Mouse (Mus musculus): ENCODE data around the gene Pacsin2. TPM values are rescaled to one million over a fixed set of nuclear protein-coding genes. Genes with fewer than 3 reads are reported as not detected.
"Not testable (repeated sequence)": the region's sequence is repeated elsewhere in the genome, so short reads cannot be mapped to it uniquely, and the experiment has no call there.

The Pacsin2 gene
- polyA plus RNA-seq, 1 experiment: 52.6 TPM

DNA sequence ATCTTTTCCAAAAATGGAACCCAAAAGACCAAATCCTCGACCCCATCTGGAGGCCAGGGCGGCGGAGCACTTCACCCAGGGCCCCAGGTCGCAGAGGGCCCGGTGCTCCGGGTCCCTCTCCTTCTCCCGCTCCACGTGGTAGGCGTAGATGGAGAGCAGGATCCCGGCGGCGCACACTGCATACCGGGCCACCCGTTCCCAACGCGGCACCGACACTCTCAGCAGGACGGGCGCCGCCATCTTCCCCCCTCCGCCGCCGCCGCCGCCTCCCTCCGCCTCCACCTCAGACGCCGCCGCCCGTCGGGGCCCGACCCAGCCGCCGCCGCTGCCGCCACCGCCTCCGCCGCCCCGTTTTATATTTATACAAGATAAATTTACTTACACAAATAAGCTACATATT, 58.5 kb downstream of the Pacsin2 start:
- WGBS: 91% methylated on average over 22 of the region's 40 CpGs
- DNase-seq (ENCODE audit: low read depth, low spot score): not testable (repeated sequence)

DNA sequence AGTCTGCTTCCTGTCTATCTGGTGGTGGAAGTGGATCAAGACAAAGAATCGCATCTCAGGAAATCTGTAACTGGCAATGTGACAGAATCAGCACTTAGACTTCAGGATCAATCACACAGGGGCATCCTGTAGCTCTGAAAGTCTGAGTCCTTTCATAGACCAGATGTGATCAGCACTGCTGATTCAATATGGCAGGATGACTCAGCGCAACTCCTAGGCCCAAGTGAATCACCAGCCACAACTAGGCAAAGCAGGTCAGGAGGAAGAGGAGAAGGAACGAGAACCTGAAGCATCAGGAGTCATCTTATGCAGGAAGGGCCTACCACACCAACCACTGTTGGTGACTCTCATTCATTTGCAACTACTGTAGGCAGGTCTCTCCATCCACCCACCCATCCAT, 60.4 kb downstream of the Pacsin2 start:
- 87% methylated on average over 3 of the region's 3 CpGs for WGBS
- no peak for DNase-seq (ENCODE audit: low read depth, low spot score)

DNA sequence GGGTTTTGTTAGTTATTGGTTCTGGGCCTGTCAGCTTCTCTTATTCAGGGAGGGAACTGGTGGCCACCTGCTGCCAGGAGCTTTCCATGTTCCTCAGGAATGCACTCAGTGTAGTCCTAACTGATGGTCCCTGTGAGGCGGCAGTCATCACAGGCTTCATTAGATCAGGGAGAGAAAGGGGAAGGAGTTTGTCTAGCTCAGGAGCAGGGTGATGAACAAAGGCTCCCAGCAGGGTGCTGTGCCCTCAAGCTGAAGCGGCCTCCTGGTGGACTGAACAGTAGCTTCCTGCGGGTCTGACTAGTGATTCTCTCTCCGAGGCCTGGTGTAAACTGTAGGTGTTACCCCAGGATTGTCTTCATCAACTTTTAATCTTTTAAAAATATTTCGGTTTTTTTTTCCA, 61.4 kb downstream of the Pacsin2 start:
- 92% methylated on average over 5 of the region's 5 CpGs for WGBS
- DNase-seq (ENCODE audit: low read depth, low spot score): no peak

GRCm38 (mm10) chr15:83392722-83393121, 71.7 kb downstream of the Pacsin2 start:
- no peak for DNase-seq (ENCODE audit: low read depth, low spot score)
- WGBS: 86% methylated on average over 2 of the region's 2 CpGs

- DNase-seq (ENCODE audit: low read depth, low spot score): no peak
- 76% methylated on average over 2 of the region's 2 CpGs for WGBS
These were observed 76.5 kb downstream of the Pacsin2 start for GRCm38 (mm10) chr15:83387911-83388310.

GRCm38 (mm10) chr15:83383633-83384032, 80.8 kb downstream of the Pacsin2 start:
- WGBS: 91% methylated on average over 2 of the region's 2 CpGs

DNA sequence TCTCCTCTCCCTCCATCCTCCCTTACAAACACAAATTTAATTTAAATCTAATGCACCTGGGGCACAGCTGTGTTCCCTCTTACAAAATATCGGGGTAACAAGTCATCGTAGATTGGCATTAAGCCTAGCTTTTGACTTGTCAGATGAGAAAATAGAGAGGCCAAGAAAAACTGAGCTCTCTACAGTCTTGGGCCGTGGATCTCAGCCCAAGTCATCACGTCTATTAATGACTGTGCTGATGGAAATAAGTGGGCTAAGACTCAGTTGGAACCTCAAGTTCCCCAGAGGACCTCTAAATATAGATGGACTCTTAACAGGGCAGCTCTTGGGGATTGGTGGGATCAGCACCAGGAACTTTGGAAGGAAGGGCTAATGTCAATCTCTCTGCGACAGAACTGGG, 81.3 kb downstream of the Pacsin2 start:
- DNase-seq (ENCODE audit: low read depth, low spot score): no peak
- WGBS: 91% methylated on average over 5 of the region's 5 CpGs

More at GRCm38 (mm10) chr15:83383633-83384032, 80.8 kb downstream of the Pacsin2 start:
- no peak for DNase-seq (ENCODE audit: low read depth, low spot score)

DNA sequence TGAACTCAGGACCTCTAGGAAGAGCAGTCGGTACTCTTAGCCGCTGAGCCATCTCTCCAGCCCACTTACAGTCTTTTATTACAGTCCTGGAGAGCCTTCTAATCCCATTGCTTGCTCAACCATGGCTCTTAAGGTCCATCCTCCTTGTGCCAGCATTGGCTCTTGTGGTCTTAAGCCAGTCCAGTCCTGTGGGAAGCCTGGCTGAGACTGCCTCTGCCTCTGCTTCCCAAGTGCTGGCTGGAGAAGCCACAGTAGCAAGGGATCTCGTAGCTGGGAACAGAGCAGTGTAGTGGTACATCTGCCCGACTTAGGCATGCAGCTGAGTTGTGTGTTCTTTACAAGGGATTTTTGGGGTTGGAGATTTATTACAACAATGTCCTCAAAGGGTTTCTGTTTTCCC, 81.9 kb downstream of the Pacsin2 start:
- 97% methylated on average over 4 of the region's 4 CpGs for WGBS
- no peak for DNase-seq (ENCODE audit: low read depth, low spot score)

DNA sequence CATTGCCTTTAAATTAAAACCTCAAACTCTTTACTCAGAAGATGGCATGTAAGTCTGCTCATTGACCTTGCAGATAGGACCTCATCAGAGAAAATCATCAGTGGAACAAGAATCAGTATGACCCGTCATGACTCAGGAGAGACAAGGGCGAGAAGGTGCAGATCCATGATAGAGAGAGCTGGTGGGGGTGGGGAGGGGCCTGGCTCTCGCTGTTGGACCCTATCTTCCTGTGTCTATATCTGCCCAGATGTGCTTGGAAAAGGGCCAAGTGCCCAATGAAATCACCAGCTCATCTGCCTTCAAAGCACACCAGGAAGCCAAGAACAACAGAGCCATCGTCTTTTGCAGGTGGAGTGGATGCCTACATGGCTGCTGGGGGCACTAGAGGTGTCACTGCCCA, 87.3 kb downstream of the Pacsin2 start:
- 67% methylated on average over 4 of the region's 4 CpGs for WGBS
- DNase-seq (ENCODE audit: low read depth, low spot score): no peak

DNA sequence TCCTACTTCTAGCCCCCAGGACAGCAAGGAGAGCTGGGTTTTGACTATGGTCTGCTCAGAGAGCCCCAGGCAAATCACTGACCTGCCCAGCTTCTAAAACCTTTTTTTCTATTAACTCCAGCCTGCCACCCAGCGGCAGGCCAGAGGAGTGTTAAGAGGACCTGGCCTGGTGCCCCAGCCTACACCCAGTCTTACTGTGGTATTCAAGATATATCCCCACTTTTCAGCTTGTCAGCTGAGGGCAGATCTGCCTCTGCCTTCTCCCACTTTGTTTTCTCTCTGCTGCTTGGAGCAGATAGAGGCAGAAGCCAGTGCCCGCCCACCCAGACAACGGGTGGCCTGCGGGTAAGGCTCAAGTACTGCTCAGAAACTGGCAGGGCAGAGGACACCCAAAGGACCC, 89.3 kb downstream of the Pacsin2 start:
- DNase-seq (ENCODE audit: low read depth, low spot score): no peak
- 73% methylated on average over 4 of the region's 4 CpGs for WGBS

GRCm38 (mm10) chr15:83374076-83374475, 90.3 kb downstream of the Pacsin2 start:
- no peak for DNase-seq (ENCODE audit: low read depth, low spot score)

DNA sequence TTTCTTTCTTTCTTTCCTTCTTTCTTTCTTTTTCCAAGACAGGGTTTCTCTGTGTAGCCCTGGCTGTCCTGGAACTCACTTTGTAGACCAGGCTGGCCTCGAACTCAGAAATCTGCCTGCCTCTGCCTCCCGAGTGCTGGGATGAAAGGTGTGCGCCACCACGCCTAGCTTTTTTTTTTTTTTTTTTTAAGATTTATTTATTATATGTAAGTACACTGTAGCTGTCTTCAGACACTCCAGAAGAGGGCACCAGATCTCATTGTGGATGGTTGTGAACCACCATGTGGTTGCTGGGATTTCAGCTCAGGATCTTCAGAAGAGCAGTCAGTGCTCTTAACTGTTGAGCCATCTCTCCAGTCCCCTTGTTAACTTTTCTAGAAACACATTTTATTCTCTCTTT, 95.7 kb downstream of the Pacsin2 start:
- not testable (repeated sequence) for DNase-seq (ENCODE audit: low read depth, low spot score)
- 55% methylated on average over 4 of the region's 4 CpGs for WGBS

- 33% methylated on average over 2 of the region's 2 CpGs for WGBS
These were observed 96.1 kb downstream of the Pacsin2 start for GRCm38 (mm10) chr15:83368261-83368660.

DNA sequence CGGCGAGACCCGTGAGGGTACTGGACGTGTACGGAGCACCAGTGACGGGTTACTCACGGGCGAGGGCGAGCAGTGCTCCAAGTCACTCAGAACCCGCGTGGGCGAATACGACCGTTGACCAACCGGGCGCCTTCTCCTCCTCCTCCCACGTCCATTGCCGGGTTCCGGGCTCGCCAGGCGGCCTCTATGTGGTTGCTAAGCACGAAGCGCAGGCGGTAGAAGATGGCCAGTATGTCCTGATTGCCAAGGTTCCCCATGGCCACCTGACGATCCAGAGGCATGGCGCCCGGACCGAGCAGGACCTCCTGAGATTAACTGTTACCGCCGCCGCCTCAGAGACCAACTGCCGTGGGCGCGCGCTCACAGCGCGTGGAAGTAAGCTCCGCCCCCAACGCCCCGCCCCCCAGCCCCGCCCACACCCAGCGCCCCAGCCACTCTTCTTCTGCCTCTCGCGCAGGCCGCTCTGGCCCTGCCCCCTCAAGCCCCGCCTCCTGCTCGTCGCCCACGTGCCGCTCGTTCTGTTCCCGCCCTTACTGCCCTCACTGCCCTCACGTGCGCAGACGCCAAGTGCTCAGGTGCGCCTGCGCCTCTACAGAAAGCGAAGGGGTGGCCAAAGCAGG, 97.4 kb downstream of the Pacsin2 start:
- 12% methylated on average over 58 of the region's 58 CpGs for WGBS
- no peak for DNase-seq (ENCODE audit: low read depth, low spot score)

More at GRCm38 (mm10) chr15:83368261-83368660, 96.1 kb downstream of the Pacsin2 start:
- no peak for DNase-seq (ENCODE audit: low read depth, low spot score)

GRCm38 (mm10) chr15:83365697-83366096, 98.7 kb downstream of the Pacsin2 start:
- no peak for DNase-seq (ENCODE audit: low read depth, low spot score)

DNA sequence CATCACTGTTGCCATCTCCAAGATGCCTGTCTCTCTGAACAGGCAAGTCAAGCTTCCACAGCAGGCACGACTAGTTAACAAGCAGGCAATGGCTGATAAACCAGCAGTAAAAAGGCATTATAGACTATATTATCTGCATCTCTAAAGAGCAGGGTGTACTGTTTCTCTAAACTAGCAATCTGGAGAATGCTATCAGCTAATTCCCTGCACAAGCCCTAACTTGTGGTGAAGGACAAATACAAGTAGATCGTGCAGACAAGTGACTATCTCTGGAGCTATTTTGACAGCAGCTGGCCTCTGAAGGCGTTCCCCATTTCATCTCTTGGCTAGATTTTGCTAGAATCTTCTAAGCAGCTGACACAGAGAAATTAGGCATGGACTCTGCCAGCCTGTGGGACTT, 100.2 kb downstream of the Pacsin2 start:
- no peak for DNase-seq (ENCODE audit: low read depth, low spot score)
- WGBS: 61% methylated on average over 3 of the region's 3 CpGs

DNA sequence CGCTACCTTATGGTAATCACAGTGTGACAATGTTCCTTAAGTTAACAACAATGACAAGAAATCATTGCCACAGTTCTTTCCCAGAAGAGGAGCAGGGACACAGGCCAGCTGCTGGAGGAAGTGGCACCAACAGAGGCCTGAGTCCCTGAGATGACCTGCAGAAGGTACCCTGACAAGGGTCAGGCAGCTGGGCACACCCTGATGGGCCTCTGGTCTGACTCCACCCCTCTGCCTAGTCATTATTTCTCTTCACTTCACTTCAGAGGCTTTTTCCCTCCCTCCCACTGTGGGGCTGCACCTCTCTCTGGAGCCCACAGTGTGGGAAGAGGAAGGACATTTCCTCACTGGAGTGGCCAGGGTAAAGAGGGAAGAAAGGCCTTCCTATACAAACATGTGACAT, 101.6 kb downstream of the Pacsin2 start:
- WGBS: 88% methylated on average over 1 of the region's 1 CpGs
- DNase-seq (ENCODE audit: low read depth, low spot score): not testable (repeated sequence)

GRCm38 (mm10) chr15:83360899-83361298, 103.5 kb downstream of the Pacsin2 start:
- 77% methylated on average over 5 of the region's 5 CpGs for WGBS

DNA sequence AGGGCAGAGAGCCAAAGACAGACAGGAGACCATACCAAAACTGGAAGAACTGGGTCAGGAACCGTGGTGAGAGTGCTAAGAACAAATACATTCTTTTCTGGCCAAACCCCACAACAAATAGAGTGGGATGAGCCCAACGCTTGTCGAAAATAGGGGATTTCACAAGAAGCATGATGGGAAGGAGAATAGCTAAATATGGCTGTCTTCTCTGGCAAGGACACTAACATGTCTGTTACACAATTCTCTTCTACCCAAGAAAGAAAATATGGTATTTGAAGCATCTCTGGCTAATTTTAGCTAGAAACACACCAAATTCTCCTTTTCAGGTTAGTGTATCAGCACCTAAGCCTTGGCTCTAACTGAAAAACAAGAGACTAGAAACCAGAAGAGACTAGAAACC, 104.3 kb downstream of the Pacsin2 start:
- DNase-seq (ENCODE audit: low read depth, low spot score): no peak
- WGBS: 66% methylated on average over 3 of the region's 3 CpGs

More at GRCm38 (mm10) chr15:83360899-83361298, 103.5 kb downstream of the Pacsin2 start:
- DNase-seq (ENCODE audit: low read depth, low spot score): not testable (repeated sequence)

DNA sequence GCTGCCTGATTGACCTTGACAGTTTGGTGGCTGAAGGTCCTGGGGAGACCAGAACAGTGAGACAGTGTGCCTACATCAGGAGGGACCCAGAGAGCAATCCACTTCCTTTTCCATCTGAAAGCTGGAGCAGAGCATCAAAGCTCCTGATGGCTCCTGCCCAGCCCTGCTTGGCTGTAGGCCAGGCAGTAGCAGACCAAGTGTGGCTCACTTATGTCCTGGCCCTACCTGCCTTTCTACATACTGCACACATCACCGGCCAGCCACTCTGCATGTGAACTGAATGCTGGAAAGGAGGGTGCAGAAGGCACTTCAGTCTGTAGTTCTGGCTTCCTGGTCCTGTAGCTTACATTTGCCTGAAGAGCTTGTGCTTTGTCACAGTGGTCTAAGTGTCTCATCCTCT, 105.9 kb downstream of the Pacsin2 start:
- DNase-seq (ENCODE audit: low read depth, low spot score): no peak
- WGBS: 30% methylated on average over 1 of the region's 1 CpGs

DNA sequence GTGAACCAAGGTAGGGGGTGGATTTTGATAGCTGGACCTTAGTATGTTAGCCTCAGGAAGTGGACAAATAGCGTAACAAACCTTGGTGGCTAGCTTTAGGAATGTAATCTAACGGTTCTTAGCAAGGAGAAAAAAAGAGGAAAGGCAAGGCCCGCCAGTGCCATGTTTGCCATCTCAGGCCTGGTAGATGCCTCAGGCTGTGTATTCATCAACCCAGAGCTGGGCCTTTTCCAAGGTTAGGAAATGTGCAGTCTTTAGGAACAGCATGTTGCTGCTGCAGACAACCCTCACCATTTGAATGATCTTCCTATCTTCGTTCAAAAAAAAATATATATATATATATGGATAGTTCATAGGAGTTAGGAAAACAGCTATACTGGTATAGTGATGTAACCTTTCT, 112.9 kb downstream of the Pacsin2 start:
- WGBS: 41% methylated on average over 4 of the region's 4 CpGs
- no peak for DNase-seq (ENCODE audit: low read depth, low spot score)

DNA sequence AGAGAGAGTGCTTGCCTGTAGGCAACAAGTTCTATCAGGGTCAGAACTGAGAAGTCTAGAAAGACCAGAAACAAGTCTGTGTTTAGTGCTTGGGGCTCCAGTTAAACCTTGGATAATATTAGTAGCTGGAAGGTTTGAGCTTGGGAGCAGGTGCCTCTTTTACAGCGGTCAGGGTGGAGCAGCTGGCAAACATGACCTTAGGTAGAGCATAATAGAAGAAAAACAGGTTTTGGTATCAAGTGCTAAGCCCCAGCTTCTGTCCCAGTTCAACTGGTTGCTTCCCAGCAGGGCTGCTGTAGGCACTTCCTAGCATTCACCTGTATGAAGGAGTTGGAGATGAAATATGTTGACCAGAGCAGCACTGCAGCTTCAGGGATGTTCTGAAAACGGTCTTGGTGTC, 113.5 kb downstream of the Pacsin2 start:
- DNase-seq (ENCODE audit: low read depth, low spot score): no peak

More for the DNA sequence above, 113.5 kb downstream of the Pacsin2 start:
- WGBS: 32% methylated on average over 2 of the region's 2 CpGs
